Mouse (Mus musculus) heart, adult 8-10 months (tissue): Measurements from ENCODE around the gene G6pd2. TPM values are rescaled to one million over a fixed set of nuclear protein-coding genes. Genes with fewer than 3 reads are reported as not detected.

ENCODE experiments used
- DNase-seq: peaks from one replicate; pipeline ENCODE4 v3.0.0; 2022; ENCODE audit warnings: low spot score
- total RNA-seq, 4 experiments: library from RNA; stranded (reverse); gene quantifications; 2 replicates each; pipeline ENCODE4 v1.2.4; 2022

G6pd2 gene
- not detected for total RNA-seq

DNA sequence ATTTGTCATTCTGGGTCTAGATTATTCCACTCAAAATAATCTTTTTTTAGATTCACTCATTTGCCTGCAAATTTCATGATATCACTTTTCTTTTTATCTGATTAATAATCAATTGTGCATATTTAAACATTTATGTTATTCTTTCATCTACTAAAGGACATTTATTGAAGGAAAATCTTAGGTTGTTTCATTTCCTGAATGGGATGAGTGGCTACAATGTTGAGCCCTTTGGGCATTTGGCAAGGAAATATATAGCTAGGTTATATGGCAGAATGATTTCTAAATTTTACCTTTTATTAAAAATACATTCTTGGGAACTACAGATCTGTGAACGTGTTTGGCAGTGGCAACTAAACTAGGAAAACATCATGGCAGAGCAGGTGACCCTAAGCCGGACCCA is at the start of gene G6pd2:
Gene G6pd2 (plus strand): TSS at position 301 of the 400 bp plus-strand sequence.
- DNase-seq, result no peak

DNA sequence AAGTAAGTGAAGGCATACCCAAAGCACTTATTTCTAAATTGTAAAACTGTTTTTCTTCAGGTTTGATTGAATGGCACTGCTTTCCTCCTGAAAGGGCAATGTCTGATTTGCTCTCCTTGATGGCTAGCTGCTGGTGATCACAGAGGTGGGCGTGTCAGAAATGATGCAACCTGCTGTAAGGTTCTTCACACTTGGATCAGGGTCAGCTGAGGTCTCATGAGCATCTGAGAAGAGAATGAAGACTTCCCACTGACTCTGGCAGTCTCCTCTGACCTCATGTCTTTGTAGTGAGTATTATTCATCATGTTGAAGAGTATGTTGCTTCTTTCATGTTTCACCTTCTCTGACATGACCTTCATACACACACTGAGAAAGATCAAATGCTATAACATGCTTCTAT is 44.4 kb upstream of the G6pd2 start:
- DNase-seq, result no peak

DNA sequence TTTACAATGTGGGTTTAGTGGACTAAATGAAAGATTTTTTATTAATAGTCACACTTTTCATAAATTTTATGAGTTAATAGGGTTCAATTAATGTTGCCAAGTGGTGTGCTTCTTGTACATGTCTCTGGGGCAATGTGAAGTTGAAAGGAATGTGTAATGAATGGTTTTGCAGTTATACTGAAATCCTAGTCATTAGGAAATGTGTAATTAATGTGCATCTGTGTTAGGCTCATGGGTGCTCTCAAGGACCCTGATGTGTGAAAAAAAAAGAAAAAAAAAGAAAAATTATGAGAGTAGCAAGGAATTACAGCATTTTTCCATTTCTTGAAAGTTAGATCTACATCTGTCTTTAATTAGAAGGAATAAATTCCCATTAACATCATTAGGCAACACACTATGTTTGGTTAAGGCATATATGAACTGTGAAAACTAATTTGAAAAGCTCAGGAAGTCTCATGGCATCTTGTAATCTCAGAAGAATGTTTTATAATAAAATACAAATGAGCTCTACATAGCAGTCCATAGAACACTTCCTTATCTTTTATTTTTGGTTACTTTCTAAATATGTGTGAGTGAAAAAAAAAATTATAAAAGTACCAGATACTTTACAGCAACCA is 24.4 kb downstream of the G6pd2 start:
- DNase-seq, result no peak

DNA sequence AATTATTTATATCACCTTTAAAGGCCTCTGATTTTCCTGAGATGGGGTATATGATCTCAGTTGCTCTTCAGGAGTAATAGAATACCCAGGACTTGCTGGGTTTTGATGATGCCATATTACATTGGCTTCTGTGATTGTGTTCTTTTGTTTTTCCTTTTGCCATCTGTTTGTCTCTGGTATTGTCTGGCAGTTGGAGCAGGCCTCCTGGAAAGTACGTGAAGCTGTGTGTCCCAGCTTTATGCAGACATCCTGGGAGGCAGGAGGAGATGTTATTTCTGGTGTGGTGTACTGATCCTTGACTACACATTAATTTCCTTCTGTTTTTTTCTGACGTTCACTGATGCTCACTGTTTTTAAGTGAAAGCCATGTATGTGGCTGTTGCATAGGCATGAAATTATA is 35.3 kb downstream of the G6pd2 start:
- DNase-seq, result no peak
